Mouse (Mus musculus) hindlimb bud, embryonic 11.5 days (tissue): ENCODE data around the gene Lrrc20.

Source experiments
- DNase-seq: peaks from one replicate; pipeline ENCODE4 v3.0.0-alpha.2; 2012; ENCODE audit warnings: low read depth, low spot score; ENCODE audit errors: extremely low spot score

Gene Lrrc20

GRCm38 (mm10) chr10:61473640-61474039 is 2.0 kb upstream of the Lrrc20 start:
- no peak for DNase-seq

- DNase-seq: no peak
Measured at GRCm38 (mm10) chr10:61474344-61474743, 1.3 kb upstream of the Lrrc20 start.

GRCm38 (mm10) chr10:61476440-61477165 is 1.0 kb downstream of the Lrrc20 start:
- DNase-seq: no peak

- DNase-seq: no peak
Measured at GRCm38 (mm10) chr10:61479461-61479860, 3.9 kb downstream of the Lrrc20 start.

- DNase-seq: no peak
Measured at GRCm38 (mm10) chr10:61479927-61480326, 4.3 kb downstream of the Lrrc20 start.

GRCm38 (mm10) chr10:61480488-61480887 is 4.9 kb downstream of the Lrrc20 start:
- no peak for DNase-seq

- no peak for DNase-seq
Measured at GRCm38 (mm10) chr10:61482771-61483170, 7.2 kb downstream of the Lrrc20 start.

- DNase-seq: no peak
Measured at GRCm38 (mm10) chr10:61484801-61485200, 9.2 kb downstream of the Lrrc20 start.

GRCm38 (mm10) chr10:61486551-61487339 is 11.1 kb downstream of the Lrrc20 start:
- DNase-seq: no peak

- no peak for DNase-seq
Measured at GRCm38 (mm10) chr10:61488522-61489110, 13.0 kb downstream of the Lrrc20 start.

GRCm38 (mm10) chr10:61491573-61491972 is 16.0 kb downstream of the Lrrc20 start:
- DNase-seq: no peak

GRCm38 (mm10) chr10:61492040-61492439 is 16.4 kb downstream of the Lrrc20 start:
- DNase-seq: peak; percentile 46

- DNase-seq: no peak
Measured at GRCm38 (mm10) chr10:61495461-61495860, 19.9 kb downstream of the Lrrc20 start.

GRCm38 (mm10) chr10:61496231-61496630 is 20.6 kb downstream of the Lrrc20 start:
- no peak for DNase-seq

- no peak for DNase-seq
Measured at GRCm38 (mm10) chr10:61499505-61500466, 24.2 kb downstream of the Lrrc20 start.

- DNase-seq: no peak
Measured at GRCm38 (mm10) chr10:61500756-61501155, 25.2 kb downstream of the Lrrc20 start.

- no peak for DNase-seq
Measured at GRCm38 (mm10) chr10:61504073-61504472, 28.5 kb downstream of the Lrrc20 start.

GRCm38 (mm10) chr10:61506381-61507200 is 31.0 kb downstream of the Lrrc20 start:
- no peak for DNase-seq

- no peak for DNase-seq
Measured at GRCm38 (mm10) chr10:61509873-61510272, 34.3 kb downstream of the Lrrc20 start.

GRCm38 (mm10) chr10:61510809-61511208 is 35.2 kb downstream of the Lrrc20 start:
- no peak for DNase-seq
